Mouse (Mus musculus): ENCODE data around the gene Trpm3.

The Trpm3 gene

GRCm38 (mm10) chr19:22473030-22473712 lies 334.3 kb downstream of the Trpm3 start:
- DNase-seq (ENCODE audit: low spot score in 2 of 2) = no peak

GRCm38 (mm10) chr19:22478295-22478989 lies 339.6 kb downstream of the Trpm3 start:
- DNase-seq (ENCODE audit: low spot score in 2 of 2) = no peak

GRCm38 (mm10) chr19:22503469-22503868 lies 364.6 kb downstream of the Trpm3 start:
- no peak for DNase-seq (ENCODE audit: low spot score in 2 of 2)

DNA sequence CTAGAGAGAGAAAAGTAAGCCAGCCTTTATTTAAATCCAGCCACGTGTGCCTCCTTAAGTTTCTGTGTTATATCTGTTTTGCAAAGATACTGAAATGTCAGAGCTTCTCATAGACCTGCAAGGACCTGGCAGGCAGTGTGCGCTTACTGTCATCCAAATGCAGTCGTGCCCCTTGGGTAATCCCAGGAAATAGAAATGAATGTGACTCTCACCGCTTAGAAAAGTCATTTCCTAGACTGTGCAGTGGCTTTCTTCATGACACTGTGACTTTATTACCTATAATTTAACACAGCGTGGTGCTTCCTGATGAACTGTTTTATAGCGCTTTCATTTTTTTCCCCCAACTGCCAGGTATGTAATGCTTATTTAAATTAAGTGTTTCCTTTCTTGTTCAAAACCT lies 379.7 kb downstream of the Trpm3 start:
- DNase-seq (ENCODE audit: low spot score in 2 of 2) = no peak

DNA sequence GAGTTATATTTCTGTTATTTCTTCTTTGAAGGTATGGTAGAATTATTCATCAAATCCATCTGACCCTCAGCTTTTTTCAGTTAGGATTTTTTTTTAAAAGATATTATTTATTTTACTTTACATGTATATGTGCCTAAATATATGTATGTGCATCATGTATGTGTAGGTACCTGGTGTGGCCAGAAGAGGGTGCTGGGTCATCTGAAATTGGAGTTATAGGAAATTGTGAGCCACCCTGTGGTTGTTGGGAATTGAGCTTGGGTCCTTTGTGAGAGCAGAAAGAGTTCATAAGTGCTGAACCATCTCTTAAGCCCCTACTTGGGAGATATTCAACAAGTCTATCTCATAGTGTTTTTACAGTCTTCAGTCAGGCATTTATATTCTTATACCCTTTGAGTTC lies 389.1 kb downstream of the Trpm3 start:
- no peak for DNase-seq (ENCODE audit: low spot score in 2 of 2)

DNA sequence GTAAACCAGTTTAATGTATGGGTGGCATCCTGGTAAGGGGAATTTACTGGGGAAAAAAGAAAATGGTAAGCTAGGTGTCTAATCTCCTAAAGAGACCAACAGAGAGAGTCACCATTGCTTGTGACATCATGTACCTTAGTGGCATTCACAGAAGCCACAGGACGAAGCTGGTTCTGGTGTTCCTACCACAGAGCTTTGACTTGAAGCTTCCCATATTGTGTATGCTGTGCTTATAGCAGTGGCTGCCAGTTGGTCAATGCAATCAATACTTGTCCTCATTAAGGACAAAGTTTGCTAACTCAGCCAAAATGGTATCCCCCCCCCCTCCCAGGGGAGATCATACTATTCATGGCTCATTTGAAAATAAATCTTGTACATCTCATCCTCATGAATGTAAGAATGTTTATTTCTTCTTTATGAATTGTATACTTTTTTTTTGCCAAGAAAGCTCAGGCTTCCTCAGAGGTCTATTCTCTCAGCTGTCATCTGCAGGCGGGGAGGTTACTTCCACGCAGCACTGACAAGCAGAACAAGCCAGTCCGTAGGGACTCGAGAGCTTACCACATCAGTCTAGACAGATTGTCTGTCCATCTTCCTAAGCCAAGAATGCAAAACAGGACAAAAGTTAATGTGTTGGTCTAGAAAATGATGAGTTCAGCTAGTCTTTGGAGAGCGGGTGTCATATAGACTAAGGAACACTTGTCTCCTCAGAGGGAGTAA lies 404.3 kb downstream of the Trpm3 start:
- DNase-seq (ENCODE audit: low spot score in 2 of 2) = no peak

DNA sequence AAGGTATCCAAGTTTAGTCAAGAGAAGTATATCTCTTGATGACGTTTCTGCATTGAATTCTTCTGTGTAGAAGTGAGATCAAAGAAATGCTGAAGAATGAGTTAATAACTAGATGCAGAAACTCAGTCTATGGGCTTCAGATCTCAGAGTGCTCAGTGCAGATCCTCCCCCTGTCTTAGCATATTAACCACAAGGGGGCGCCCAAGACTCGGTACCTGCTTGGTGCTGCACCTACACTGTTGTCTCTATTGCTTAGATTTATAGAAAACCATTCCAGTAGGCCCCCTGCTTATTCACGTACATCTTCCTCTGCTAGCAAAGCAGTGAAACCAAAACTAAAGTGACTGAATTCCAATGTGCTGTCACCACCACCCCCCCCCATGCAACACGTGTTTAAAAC lies 413.3 kb downstream of the Trpm3 start:
- DNase-seq (ENCODE audit: low spot score in 2 of 2) = peak in 1 of 2 experiments; percentile 14

- no peak for DNase-seq (ENCODE audit: low spot score in 2 of 2)
Observed at GRCm38 (mm10) chr19:22554421-22554941, 415.6 kb downstream of the Trpm3 start.

DNA sequence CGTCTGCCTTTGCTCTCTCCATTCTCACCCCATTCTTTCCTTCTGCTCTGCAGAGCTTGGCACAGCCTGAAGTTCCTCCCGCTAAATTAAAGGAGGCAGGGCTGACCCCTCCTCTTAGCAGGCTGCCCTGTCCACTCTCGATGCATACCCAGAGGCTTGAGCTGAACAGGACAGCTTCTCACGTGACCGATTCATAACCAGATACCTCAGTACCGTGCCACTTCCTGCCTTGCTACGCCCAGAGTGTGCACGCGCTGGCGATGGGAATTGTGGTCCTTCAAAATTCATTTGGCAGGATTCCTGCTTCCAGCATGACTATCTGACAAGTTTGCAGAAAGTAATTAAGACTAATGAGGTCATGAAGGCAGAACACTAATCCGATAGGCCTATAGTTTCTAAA lies 433.6 kb downstream of the Trpm3 start:
- no peak for DNase-seq (ENCODE audit: low spot score in 2 of 2)

DNA sequence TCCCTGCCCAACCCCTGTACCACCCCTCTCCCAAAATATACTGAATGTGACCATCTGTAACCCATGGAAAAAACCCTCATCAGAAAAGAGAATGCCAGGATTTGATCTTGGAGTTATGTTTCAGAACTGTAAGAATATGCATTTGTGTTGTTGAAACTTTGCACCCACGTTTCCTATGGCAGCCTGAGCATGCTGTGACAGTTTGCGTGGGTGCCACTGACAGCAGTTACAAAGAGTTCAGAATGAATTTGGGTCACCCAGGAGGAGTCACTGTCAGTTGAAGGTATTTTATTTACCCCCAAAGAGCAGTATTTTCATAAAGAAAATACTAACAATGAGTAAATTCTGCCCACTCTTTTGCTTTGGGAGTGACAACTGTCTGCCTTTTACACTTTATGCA lies 434.0 kb downstream of the Trpm3 start:
- no peak for DNase-seq (ENCODE audit: low spot score in 2 of 2)

DNA sequence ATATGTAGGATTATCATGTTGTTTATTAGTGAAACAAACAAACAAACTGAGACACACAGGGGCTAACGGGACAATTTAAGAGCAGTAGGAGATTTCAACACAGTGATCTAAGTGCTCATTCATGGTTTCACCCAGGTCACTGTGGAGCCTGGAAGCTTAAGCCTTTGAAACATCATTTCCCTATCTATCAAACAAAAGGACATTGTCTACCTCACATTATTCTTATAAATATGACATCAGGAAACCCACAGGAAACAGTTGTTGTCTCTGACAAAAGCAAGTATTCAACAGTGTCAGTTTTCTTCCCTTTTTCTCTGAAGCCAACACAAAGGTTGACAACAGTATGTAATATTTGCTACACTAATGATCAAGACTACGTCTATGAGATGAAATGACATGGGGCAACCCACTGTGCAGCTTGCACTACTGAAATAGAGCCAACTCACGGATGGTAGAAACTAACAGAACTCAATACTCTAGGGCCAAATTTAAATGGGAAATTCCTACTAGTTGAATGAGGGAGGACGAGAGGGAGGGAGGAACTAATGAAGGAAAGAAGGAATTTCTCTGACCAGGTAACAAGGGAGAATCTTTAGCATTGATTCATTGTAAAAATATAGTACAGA lies 443.4 kb downstream of the Trpm3 start:
- no peak for DNase-seq (ENCODE audit: low spot score in 2 of 2)

DNA sequence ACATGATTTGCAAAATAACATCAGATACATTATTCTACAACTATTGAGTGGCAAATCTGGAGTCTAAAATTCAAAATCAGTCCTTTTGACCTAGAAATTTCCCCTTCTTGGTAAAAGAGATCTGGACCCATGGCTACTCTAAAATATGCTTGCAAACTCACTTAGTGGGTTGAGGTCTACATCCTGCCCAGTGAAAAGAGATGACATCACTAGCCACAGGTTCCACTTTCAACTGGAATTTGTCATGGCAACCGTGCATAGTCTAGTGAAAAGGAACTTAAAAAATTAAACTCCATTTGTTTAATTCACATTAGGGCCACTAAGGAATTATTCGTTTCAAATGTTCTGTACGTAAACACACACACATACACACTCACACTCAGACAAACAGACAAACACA lies 455.6 kb downstream of the Trpm3 start:
- DNase-seq (ENCODE audit: low spot score in 2 of 2) = no peak

- no peak for DNase-seq (ENCODE audit: low spot score in 2 of 2)
Observed at GRCm38 (mm10) chr19:22595246-22595645, 456.4 kb downstream of the Trpm3 start.

- DNase-seq (ENCODE audit: low spot score in 2 of 2) = no peak
Observed at GRCm38 (mm10) chr19:22596715-22597114, 457.9 kb downstream of the Trpm3 start.

- no peak for DNase-seq (ENCODE audit: low spot score in 2 of 2)
Observed at GRCm38 (mm10) chr19:22604322-22604721, 465.5 kb downstream of the Trpm3 start.

GRCm38 (mm10) chr19:22607985-22608684 lies 469.3 kb downstream of the Trpm3 start:
- DNase-seq (ENCODE audit: low spot score in 2 of 2) = no peak

DNA sequence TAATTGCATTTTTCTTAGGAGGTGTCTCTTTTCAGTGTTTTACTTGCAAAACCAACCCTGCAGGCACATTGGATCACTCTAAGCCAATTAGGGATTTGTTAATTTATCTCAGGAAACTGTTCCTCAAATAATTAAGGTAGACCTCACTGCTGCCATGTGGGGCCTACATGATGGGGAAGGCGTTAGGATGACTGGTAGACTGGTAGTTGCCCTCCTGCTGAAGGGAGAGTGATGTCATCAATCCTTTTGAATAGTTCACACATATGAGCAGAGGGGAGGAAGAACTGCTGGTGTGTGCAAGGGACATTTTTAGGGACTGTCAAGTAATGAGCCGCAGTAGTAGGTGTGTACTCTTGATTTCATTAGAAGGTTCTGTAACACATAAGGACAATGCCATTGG lies 472.8 kb downstream of the Trpm3 start:
- DNase-seq (ENCODE audit: low spot score in 2 of 2) = no peak

- no peak for DNase-seq (ENCODE audit: low spot score in 2 of 2)
Observed at GRCm38 (mm10) chr19:22615367-22615766, 476.5 kb downstream of the Trpm3 start.

GRCm38 (mm10) chr19:22624801-22625513 lies 486.1 kb downstream of the Trpm3 start:
- no peak for DNase-seq (ENCODE audit: low spot score in 2 of 2)

- DNase-seq (ENCODE audit: low spot score in 2 of 2) = no peak
Observed at GRCm38 (mm10) chr19:22628878-22629277, 490.0 kb downstream of the Trpm3 start.

DNA sequence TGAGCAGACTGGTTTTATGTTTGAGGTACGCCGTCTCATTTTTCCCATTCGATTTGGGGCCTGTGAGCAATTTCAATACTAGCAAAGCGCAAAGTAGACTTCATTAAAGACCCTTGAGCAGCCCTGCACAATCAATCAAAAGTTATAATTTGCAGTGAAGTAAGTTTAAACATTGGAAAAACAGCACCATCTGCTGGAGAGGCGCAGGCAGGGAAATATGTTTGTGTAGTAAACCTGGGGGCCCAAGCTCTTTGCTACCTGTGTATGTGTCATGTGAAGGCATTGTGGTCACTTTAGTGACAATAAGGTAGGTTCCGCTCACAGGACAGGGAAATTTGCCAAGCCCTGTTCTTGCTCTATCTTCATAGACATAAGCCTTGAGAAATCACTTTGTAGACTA lies 492.5 kb downstream of the Trpm3 start:
- DNase-seq (ENCODE audit: low spot score in 2 of 2) = no peak

All from spleen, postnatal 14 days (tissue).